Mouse (Mus musculus) thymus, adult 2 months (tissue): ENCODE results near the gene Metap1d. TPM values are rescaled to one million over a fixed set of nuclear protein-coding genes. Genes with fewer than 3 reads are reported as not detected.
A peak's percentile ranks its signal among the peaks of the same experiment; 100 is the strongest.

ENCODE experiments used
- DNase-seq: peaks from one replicate; pipeline ENCODE4 v3.0.0; 2021
- H3K27ac ChIP-seq: fragments of 200-500 bp; 2 replicates; pipeline ENCODE4 v1.5.1; 2012; ENCODE audit warnings: low read length, control low read depth; ENCODE audit not compliant: control insufficient read depth, insufficient read depth
- H3K27me3 ChIP-seq: fragments of 200-500 bp; 2 replicates; pipeline ENCODE4 v1.6.1; 2012; ENCODE audit warnings: mild to moderate bottlenecking, low read length, moderate library complexity, mixed read lengths; ENCODE audit not compliant: control insufficient read depth, insufficient read depth
- H3K36me3 ChIP-seq: fragments of 200-500 bp; 2 replicates; pipeline ENCODE4 v1.6.1; 2012; ENCODE audit warnings: mild to moderate bottlenecking, low read length, moderate library complexity; ENCODE audit not compliant: control insufficient read depth, insufficient read depth
- H3K4me1 ChIP-seq: fragments of 200-500 bp; replicated peaks from 2 replicates; pipeline ENCODE4 v1.6.1; 2012; ENCODE audit warnings: low read length; ENCODE audit not compliant: control insufficient read depth, insufficient read depth
- H3K4me3 ChIP-seq: fragments of 200-500 bp; 2 replicates; pipeline ENCODE4 v1.5.1; 2012; ENCODE audit warnings: mild to moderate bottlenecking, low read length, control low read depth, moderate library complexity; ENCODE audit not compliant: control insufficient read depth, insufficient read depth
- CTCF ChIP-seq: fragments of 200-500 bp; IDR thresholded peaks from 2 replicates; pipeline ENCODE4 v1.5.1; 2012; ENCODE audit warnings: mild to moderate bottlenecking, control low read depth, low read length, moderate library complexity, borderline replicate concordance; ENCODE audit not compliant: control insufficient read depth, poor library complexity, insufficient read depth; ENCODE audit errors: extremely low read depth
- POLR2A ChIP-seq: fragments of 200-500 bp; IDR thresholded peaks from 2 replicates; pipeline ENCODE4 v1.6.1; 2012; ENCODE audit warnings: mild to moderate bottlenecking, low read length, control low read depth, moderate library complexity; ENCODE audit not compliant: control insufficient read depth, poor library complexity, insufficient read depth; ENCODE audit errors: extremely low read depth
- WGBS: fragments of 180-500 bp; shearing (Covaris S2); methylation state at CpG from one replicate; pipeline ENCODE4 v1.1.7; 2018; 5-methylcytosine and 5-hydroxymethylcytosine counted together
- polyA plus RNA-seq: library from polyadenylated mRNA; depleted of rRNA; stranded (reverse); fragments of >200 nt; gene quantifications from 2 replicates; pipeline ENCODE4 v1.2.3, GENCODE M21; 2012

The Metap1d gene
- polyA plus RNA-seq, 1 experiment = 25.5 TPM

- TF ChIP-seq CTCF (no peak), POLR2A (no peak)
- WGBS = 87% methylated on average over 2 of the region's 2 CpGs
- no peak overlapping the region for H3K4me3 ChIP-seq
- no peak overlapping the region for H3K27ac ChIP-seq
- peaks cover 15% of the 10 kb centered on the region for H3K36me3 ChIP-seq
- H3K4me1 ChIP-seq = no peaks in the 10 kb centered on the region
- H3K27me3 ChIP-seq = no peaks in the 10 kb centered on the region
- no peak for DNase-seq
These were observed 9.7 kb upstream of the Metap1d start for GRCm38 (mm10) chr2:71443376-71443775.

DNA sequence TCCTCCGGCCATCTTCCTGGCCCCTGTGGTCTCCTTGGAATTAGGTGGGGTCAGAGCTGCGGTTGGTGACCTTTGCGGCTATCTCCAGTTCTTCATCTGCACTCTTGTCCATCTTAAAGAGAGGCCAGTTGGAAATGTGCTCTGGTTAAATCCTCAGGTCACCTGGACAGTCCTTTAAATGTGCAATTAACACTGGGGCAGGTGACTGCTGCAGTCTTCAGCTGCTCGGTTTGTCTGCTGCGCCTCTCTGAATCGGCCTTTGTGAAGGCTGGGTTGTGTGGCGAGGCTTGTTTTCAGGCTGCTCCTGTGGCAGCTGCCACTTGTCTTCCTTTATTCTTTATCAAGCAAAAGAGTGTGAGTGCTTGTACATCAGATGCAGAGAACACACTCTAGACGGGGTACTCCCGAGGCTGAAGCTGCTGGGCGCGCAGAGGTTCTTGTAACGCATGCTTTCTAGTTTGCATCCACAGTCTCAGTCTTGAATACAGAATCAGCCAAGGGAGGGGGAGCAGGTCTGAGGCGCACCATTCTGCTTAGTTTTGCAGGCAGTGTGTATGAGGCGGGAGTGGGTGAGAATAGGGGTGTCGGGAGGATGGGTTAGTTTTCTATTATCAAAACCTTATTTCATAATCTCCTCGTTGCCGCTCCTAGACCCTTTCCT, 7.4 kb upstream of the Metap1d start:
- no peaks in the 10 kb centered on the region for H3K27me3 ChIP-seq
- H3K27ac ChIP-seq = no peak overlapping the region
- H3K4me1 ChIP-seq = no peaks in the 10 kb centered on the region
- H3K4me3 ChIP-seq = no peak overlapping the region
- 82% methylated on average over 17 of the region's 17 CpGs for WGBS
- TF ChIP-seq POLR2A = no peak
- DNase-seq = no peak
- peaks cover 4% of the 10 kb centered on the region; the same call in 1 of the 2 replicates for H3K36me3 ChIP-seq

DNA sequence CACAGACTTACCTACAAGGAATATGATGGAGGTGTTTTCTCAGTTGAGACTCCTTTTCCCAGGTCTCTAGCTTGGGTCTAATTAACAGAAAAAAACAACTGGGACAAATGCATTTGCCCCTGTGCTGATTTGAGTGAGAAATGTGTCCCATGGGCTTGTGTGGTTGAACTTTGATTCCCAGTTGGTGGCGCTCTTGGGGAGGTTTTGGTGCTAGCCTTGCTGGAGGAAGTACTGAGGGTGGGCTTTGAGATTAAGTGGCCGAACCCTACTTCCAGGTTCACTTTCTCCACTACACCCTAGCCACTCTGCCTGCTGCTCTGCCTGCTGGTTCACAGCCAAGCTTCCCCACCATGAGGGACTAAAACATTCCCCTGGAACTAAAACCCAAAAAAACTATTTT, 3.5 kb upstream of the Metap1d start:
- Histone ChIP-seq H3K27me3 (no peaks in the 10 kb centered on the region; the same call in 1 of the 2 replicates), H3K36me3 (no peaks in the 10 kb centered on the region), H3K4me3 (no peak overlapping the region), H3K4me1 (no peaks in the 10 kb centered on the region), H3K27ac (no peak overlapping the region)
- TF ChIP-seq CTCF (no peak), POLR2A (no peak)
- WGBS = 28% methylated on average over 2 of the region's 2 CpGs
- DNase-seq = peak; percentile 14

DNA sequence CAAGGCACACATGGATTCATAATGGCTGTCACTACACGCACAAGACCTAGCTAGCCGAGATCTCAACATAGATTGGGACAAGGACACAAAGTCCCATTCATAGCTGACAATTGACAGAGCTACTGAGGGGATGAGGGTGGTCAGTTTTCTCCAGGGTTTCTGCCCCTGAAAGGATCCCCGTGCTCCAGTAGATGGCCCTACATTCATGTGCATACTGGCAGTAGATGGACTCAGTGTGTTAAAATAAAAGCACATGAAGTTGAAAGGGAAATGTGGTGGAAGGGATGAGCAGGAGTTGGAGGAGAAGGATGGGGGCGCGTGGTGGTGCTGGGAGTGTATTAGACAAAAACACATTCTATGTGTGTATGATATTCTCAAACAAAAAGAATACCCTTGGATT, 1.3 kb upstream of the Metap1d start:
- Histone ChIP-seq H3K4me1 (no peaks in the 10 kb centered on the region), H3K4me3 (no peak overlapping the region), H3K27me3 (no peaks in the 10 kb centered on the region; the same call in 1 of the 2 replicates), H3K27ac (no peak overlapping the region), H3K36me3 (no peaks in the 10 kb centered on the region)
- no peak for DNase-seq
- TF ChIP-seq POLR2A = no peak
- no peak for TF ChIP-seq CTCF
- 79% methylated on average over 5 of the region's 5 CpGs for WGBS

- Histone ChIP-seq H3K36me3 (no peaks in the 10 kb centered on the region), H3K4me1 (no peaks in the 10 kb centered on the region), H3K27me3 (no peaks in the 10 kb centered on the region; the same call in 1 of the 2 replicates), H3K27ac (no peak overlapping the region), H3K4me3 (no peak overlapping the region)
- TF ChIP-seq POLR2A (no peak), CTCF (no peak)
- 35% methylated on average over 4 of the region's 4 CpGs for WGBS
- DNase-seq = no peak
These were observed 813 bp downstream of the Metap1d start for GRCm38 (mm10) chr2:71453917-71454260.

DNA sequence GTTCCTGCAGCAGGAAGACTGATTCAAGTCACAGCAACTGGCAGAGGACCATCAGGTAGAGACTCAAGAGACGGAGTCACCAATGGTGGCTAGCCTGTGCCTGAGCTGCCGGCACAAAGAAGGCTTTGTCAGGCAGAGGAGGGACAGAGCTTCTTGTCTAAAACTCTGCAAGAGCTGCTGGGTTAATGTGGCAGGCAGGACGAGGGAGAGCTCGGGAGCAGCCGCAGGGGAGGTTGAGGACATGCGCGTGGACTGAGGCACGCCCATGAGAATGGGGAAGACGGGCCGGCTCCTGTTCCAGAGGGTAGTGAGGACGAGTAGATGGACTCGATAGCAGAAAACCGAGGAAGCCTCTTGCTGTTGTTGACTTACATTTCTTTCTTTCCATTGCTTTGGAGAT, 5.5 kb downstream of the Metap1d start:
- TF ChIP-seq CTCF (no peak), POLR2A (no peak)
- 95% methylated on average over 13 of the region's 13 CpGs for WGBS
- H3K36me3 ChIP-seq = no peaks in the 10 kb centered on the region
- no peak overlapping the region for H3K4me3 ChIP-seq
- no peak overlapping the region for H3K27ac ChIP-seq
- H3K4me1 ChIP-seq = no peaks in the 10 kb centered on the region
- no peaks in the 10 kb centered on the region for H3K27me3 ChIP-seq
- no peak for DNase-seq

- no peaks in the 10 kb centered on the region for H3K36me3 ChIP-seq
- 100% methylated on average over 1 of the region's 1 CpGs for WGBS
- H3K4me1 ChIP-seq = no peaks in the 10 kb centered on the region
- no peak overlapping the region for H3K27ac ChIP-seq
- TF ChIP-seq CTCF = no peak
- no peak for TF ChIP-seq POLR2A
- H3K27me3 ChIP-seq = no peaks in the 10 kb centered on the region
- no peak overlapping the region for H3K4me3 ChIP-seq
- no peak for DNase-seq
These were observed 6.6 kb downstream of the Metap1d start for GRCm38 (mm10) chr2:71459659-71460058.
